28 mouse cellular contexts compared by ENCODE assay signal in genomic region chr1:91929051-91929450, GRCm38 (mm10).
DNase-seq lines count a peak whose midpoint lies in the region; ATAC-seq and TF ChIP-seq lines count a peak whose summit lies in the region.
"Had no signal": no experiment of that assay in that cellular context is flagged by ENCODE, and none has a peak within 500 bp of the region (broad histone marks: within the 10 kb centered on the region; RNA-seq: fewer than 3 reads in every experiment).

No protein-coding gene starts in this region.

- H3K4me1 ChIP-seq in heart, embryonic 13.5 days: peaks cover 15% of the 10 kb centered on the region; the same call in 1 of the 2 replicates
- H3K4me1 ChIP-seq in E14TG2a.4 (replicated peaks; ENCODE audit: low read depth, low read length): peaks cover 28% of the 10 kb centered on the region
- no peaks in the 10 kb centered on the region for H3K4me1 ChIP-seq in lung, embryonic 14.5 days (ENCODE audit: insufficient read depth)
- H3K4me1 ChIP-seq in forebrain, embryonic 10.5 days: no peaks in the 10 kb centered on the region
- H3K4me1 ChIP-seq in neural tube, embryonic 15.5 days: no peaks in the 10 kb centered on the region
- H3K4me1 ChIP-seq: embryonic facial prominence, embryonic 12.5 days; limb, embryonic 12.5 days; liver, embryonic 15.5 days had no signal

- intact Hi-C loops in heart, postnatal 10 days (cut with DNase I): no loop called here
- intact Hi-C loops in left cerebral cortex, postnatal 10 days (cut with DNase I): no loop called here

- no peak overlapping the region for H3K9ac ChIP-seq in heart, embryonic 13.5 days
- H3K9ac ChIP-seq in lung, embryonic 14.5 days: no peak overlapping the region
- H3K9ac ChIP-seq in neural tube, embryonic 15.5 days (replicated peaks): no peak overlapping the region
- H3K9ac ChIP-seq: embryonic facial prominence, embryonic 12.5 days; hindbrain, embryonic 14.5 days; limb, embryonic 12.5 days; liver, embryonic 15.5 days had no signal

- H3K27ac ChIP-seq in heart, embryonic 13.5 days (replicated peaks): peak overlapping the region; percentile 0; the same call in 1 of the 2 replicates
- peak overlapping the region; percentile 80 for H3K27ac ChIP-seq in lung, embryonic 14.5 days (ENCODE audit: low read depth)
- no peak overlapping the region for H3K27ac ChIP-seq in forebrain, embryonic 10.5 days
- no peak overlapping the region for H3K27ac ChIP-seq in neural tube, embryonic 15.5 days (replicated peaks)
- H3K27ac ChIP-seq: embryonic facial prominence, embryonic 12.5 days; hindbrain, embryonic 14.5 days; limb, embryonic 12.5 days; liver, embryonic 15.5 days had no signal

- no peak for ATAC-seq in heart, embryonic 13.5 days (ENCODE audit: extremely low read depth, insufficient number of reproducible peaks, low FRiP score, low TSS enrichment)
- ATAC-seq in lung, embryonic 14.5 days (ENCODE audit: insufficient read depth): peak; percentile 76
- ATAC-seq in neural tube, embryonic 15.5 days (ENCODE audit: low FRiP score): no peak
- ATAC-seq: forebrain, embryonic 16.5 days; intestine, postnatal 0 days; midbrain, embryonic 16.5 days had no signal

- no peak overlapping the region for H3K4me2 ChIP-seq in heart, embryonic 13.5 days
- H3K4me2 ChIP-seq in lung, embryonic 14.5 days: no peak overlapping the region
- no peak overlapping the region for H3K4me2 ChIP-seq in neural tube, embryonic 15.5 days
- H3K4me2 ChIP-seq: embryonic facial prominence, embryonic 12.5 days; heart, embryonic 11.5 days; hindbrain, embryonic 14.5 days; limb, embryonic 12.5 days; liver, embryonic 15.5 days; midbrain, embryonic 11.5 days had no signal

- 77% methylated on average over 13 of the region's 13 CpGs for WGBS in heart, embryonic 13.5 days
- WGBS in lung, embryonic 14.5 days: 69% methylated on average over 13 of the region's 13 CpGs
- 93% methylated on average over 13 of the region's 13 CpGs for WGBS in forebrain, embryonic 10.5 days
- 92% methylated on average over 13 of the region's 13 CpGs for WGBS in neural tube, embryonic 15.5 days

- H3K4me3 ChIP-seq in heart, embryonic 13.5 days: no peak overlapping the region
- H3K4me3 ChIP-seq in E14TG2a.4 (replicated peaks; ENCODE audit: low read length): peak overlapping the region; percentile 24; the same call in 1 of the 2 replicates
- H3K4me3 ChIP-seq in lung, embryonic 14.5 days (ENCODE audit: low read depth, low read length): no peak overlapping the region
- no peak overlapping the region for H3K4me3 ChIP-seq in forebrain, embryonic 10.5 days
- H3K4me3 ChIP-seq in neural tube, embryonic 15.5 days (replicated peaks): no peak overlapping the region
- H3K4me3 ChIP-seq: embryonic facial prominence, embryonic 12.5 days; limb, embryonic 12.5 days; liver, embryonic 15.5 days had no signal

- no peak for DNase-seq in heart, postnatal 10 days
- DNase-seq in lung, embryonic 14.5 days: peak; percentile 63
- DNase-seq in lung, postnatal 14 days: peak; percentile 53
- no peak for DNase-seq in forebrain, embryonic 10.5 days (ENCODE audit: extremely low spot score, low spot score)
- DNase-seq in left cerebral cortex, postnatal 10 days (ENCODE audit: extremely low spot score in 1 of 2, low spot score in 2 of 2): no peak
- DNase-seq: adrenal gland, postnatal 14 days; cerebellum, adult 11 months; cerebellum, adult 9-11 months; embryo, embryonic 11 days; gastrocnemius, postnatal 14 days; heart, adult 11 months; kidney, adult 9 months; kidney, postnatal 10 days; layer of hippocampus, adult 9-11 months had no signal

- TF ChIP-seq CTCF in E14TG2a.4 (conservative IDR thresholded peaks at IDR 0.05; ENCODE audit: low read length): no peak
- no peak for TF ChIP-seq CTCF in lung, embryonic 14.5 days (IDR thresholded peaks at IDR 0.05; ENCODE audit: low read depth)

- no peaks in the 10 kb centered on the region for H3K27me3 ChIP-seq in heart, embryonic 13.5 days (replicated peaks)
- H3K27me3 ChIP-seq in E14TG2a.4 (ENCODE audit: insufficient read depth, low read length): no peaks in the 10 kb centered on the region
- no peaks in the 10 kb centered on the region for H3K27me3 ChIP-seq in lung, embryonic 14.5 days (ENCODE audit: insufficient read depth, low read length)
- H3K27me3 ChIP-seq in forebrain, embryonic 10.5 days (ENCODE audit: poor library complexity, severe bottlenecking): no peaks in the 10 kb centered on the region
- H3K27me3 ChIP-seq in neural tube, embryonic 15.5 days (replicated peaks): no peaks in the 10 kb centered on the region
- H3K27me3 ChIP-seq: CH12.LX; embryonic facial prominence, embryonic 12.5 days; limb, embryonic 12.5 days; liver, embryonic 15.5 days had no signal

- peaks cover 50% of the 10 kb centered on the region for H3K36me3 ChIP-seq in heart, embryonic 13.5 days
- H3K36me3 ChIP-seq in E14TG2a.4 (ENCODE audit: insufficient read depth, low read length): peaks cover 47% of the 10 kb centered on the region
- H3K36me3 ChIP-seq in lung, embryonic 14.5 days (ENCODE audit: insufficient read depth): peaks cover 19% of the 10 kb centered on the region; the same call in 1 of the 2 replicates
- H3K36me3 ChIP-seq in forebrain, embryonic 10.5 days (replicated peaks): peaks cover 53% of the 10 kb centered on the region
- peaks cover 33% of the 10 kb centered on the region for H3K36me3 ChIP-seq in neural tube, embryonic 15.5 days

- H3K9me3 ChIP-seq in heart, embryonic 13.5 days: peaks cover 4% of the 10 kb centered on the region; the same call in 1 of the 2 replicates
- no peaks in the 10 kb centered on the region for H3K9me3 ChIP-seq in E14TG2a.4 (ENCODE audit: low read length)
- H3K9me3 ChIP-seq in lung, embryonic 14.5 days (ENCODE audit: low read depth, low read length): no peaks in the 10 kb centered on the region
- no peaks in the 10 kb centered on the region for H3K9me3 ChIP-seq in forebrain, embryonic 10.5 days
- no peaks in the 10 kb centered on the region for H3K9me3 ChIP-seq in neural tube, embryonic 15.5 days (replicated peaks)
- H3K9me3 ChIP-seq: embryonic facial prominence, embryonic 12.5 days; G1E; limb, embryonic 12.5 days; liver, embryonic 15.5 days had no signal

Comparison
In these comparisons a context has a peak if more than half of its experiments do, and no peak if none do; other contexts are left out.
1. H3K27ac ChIP-seq: peak in heart, embryonic 13.5 days (single experiment) and lung, embryonic 14.5 days (single experiment); none in forebrain, embryonic 10.5 days (single experiment) and neural tube, embryonic 15.5 days (single experiment).
2. DNase-seq: peak in lung, embryonic 14.5 days (single experiment) and lung, postnatal 14 days (single experiment); none in heart, postnatal 10 days (0 of 2), forebrain, embryonic 10.5 days (single experiment) and left cerebral cortex, postnatal 10 days (0 of 2).